Mouse (Mus musculus) C2C12 (cell line): ENCODE measurements around the gene Enpp6. TPM values are rescaled to one million over a fixed set of nuclear protein-coding genes. Genes with fewer than 3 reads are reported as not detected.
"Not testable (repeated sequence)": the region's sequence is repeated elsewhere in the genome, so short reads cannot be mapped to it uniquely, and the experiment has no call there.

Source experiments
- H3K27me3 ChIP-seq: one replicate; pipeline ENCODE4 v1.6.1; 2011; ENCODE audit not compliant: control insufficient read depth, insufficient read depth, insufficient read length
- H3K36me3 ChIP-seq: one replicate; pipeline ENCODE4 v1.6.1; 2011; ENCODE audit not compliant: control insufficient read depth, insufficient read depth
- H3K4me3 ChIP-seq: one replicate; pipeline ENCODE4 v1.5.1; 2011; ENCODE audit warnings: mild to moderate bottlenecking, control low read depth; ENCODE audit not compliant: poor library complexity, insufficient read depth, severe bottlenecking
- H3K79me2 ChIP-seq: one replicate; pipeline ENCODE4 v1.6.1; 2011; ENCODE audit not compliant: control insufficient read depth, insufficient read depth
- H3K79me3 ChIP-seq: one replicate; pipeline ENCODE4 v1.6.1; 2011; ENCODE audit warnings: low read depth, control low read depth
- H3ac ChIP-seq: one replicate; pipeline ENCODE3; 2011; ENCODE audit warnings: low read depth; ENCODE audit not compliant: control insufficient read depth, insufficient read length
- CEBPB ChIP-seq: IDR thresholded peaks from one replicate; pipeline ENCODE4 v1.6.1; 2011; ENCODE audit warnings: low read depth, mild to moderate bottlenecking, control low read depth, moderate library complexity
- CTCF ChIP-seq: IDR thresholded peaks from one replicate; pipeline ENCODE4 v1.5.1; 2011; ENCODE audit not compliant: control insufficient read depth, insufficient read depth, insufficient read length
- FOSL1 ChIP-seq: IDR thresholded peaks from one replicate; pipeline ENCODE4 v1.8.0; 2011; ENCODE audit warnings: mild to moderate bottlenecking, low read length; ENCODE audit not compliant: poor library complexity, insufficient read depth, severe bottlenecking
- MAX ChIP-seq: IDR thresholded peaks from one replicate; pipeline ENCODE4 v1.6.1; 2011; ENCODE audit warnings: mild to moderate bottlenecking, control low read depth
- MYOD1 ChIP-seq: IDR thresholded peaks from one replicate; pipeline ENCODE4 v1.6.1; 2011; ENCODE audit warnings: low read depth; ENCODE audit not compliant: control insufficient read depth, insufficient read length
- MYOG ChIP-seq: IDR thresholded peaks from one replicate; pipeline ENCODE4 v1.6.1; 2011; ENCODE audit not compliant: control insufficient read depth, insufficient read length; ENCODE audit errors: extremely low read depth
- USF1 ChIP-seq: IDR thresholded peaks from one replicate; pipeline ENCODE4 v1.6.1; 2011; ENCODE audit warnings: low read depth, mild to moderate bottlenecking, control low read depth, moderate library complexity
- polyA plus RNA-seq: library from polyadenylated mRNA; unstranded; fragments of >200 nt; fragmentation: generic; extraction: Trizol; gene quantifications from one replicate; pipeline ENCODE4 v1.2.1, GENCODE M21; 2012; ENCODE audit warnings: missing spikeins

The Enpp6 gene
- polyA plus RNA-seq, 1 experiment, result not detected

DNA sequence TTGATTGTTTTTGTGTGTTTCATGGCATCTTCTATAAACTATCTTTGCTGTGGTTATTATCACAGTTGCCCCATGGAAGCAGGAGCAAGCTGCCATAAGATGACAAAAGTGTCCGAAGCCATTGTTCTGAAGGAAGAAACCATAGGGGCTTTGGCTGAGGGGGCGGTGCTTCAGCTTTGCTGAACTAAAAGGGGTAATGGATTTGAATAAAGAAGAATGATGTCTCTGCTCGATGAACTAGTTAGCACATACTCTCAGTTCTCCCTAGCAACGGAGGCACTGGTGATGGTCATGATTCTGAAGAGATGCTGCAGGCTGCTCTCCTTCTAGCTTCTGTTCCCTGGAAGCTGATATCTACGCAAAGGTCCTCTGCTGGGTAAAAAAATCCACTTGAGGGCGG, 41.8 kb downstream of the Enpp6 start:
- Histone ChIP-seq H3ac (no peak overlapping the region), H3K79me2 (no peaks in the 10 kb centered on the region), H3K4me3 (no peak overlapping the region), H3K79me3 (no peaks in the 10 kb centered on the region), H3K27me3 (no peaks in the 10 kb centered on the region), H3K36me3 (no peaks in the 10 kb centered on the region)
- TF ChIP-seq USF1 (no peak), CTCF (no peak), MAX (no peak)

DNA sequence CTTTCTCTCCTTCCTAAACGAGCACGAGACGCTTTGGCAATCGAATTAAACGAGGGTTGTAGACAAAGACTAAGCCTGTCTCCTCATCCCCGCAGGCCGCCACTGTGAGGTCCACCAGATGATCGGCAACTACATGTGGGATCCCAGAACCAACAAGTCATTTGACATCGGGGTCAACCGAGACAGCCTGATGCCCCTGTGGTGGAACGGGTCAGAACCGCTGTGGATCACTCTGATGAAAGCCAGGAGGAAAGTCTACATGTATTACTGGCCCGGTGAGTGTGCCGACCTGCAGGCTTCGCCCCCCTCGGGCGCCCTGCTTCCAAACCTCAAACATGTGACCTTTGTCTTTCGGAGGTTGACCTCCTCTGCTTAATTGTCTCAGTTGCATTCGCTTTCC, 43.6 kb downstream of the Enpp6 start:
- H3K79me2 ChIP-seq, result no peaks in the 10 kb centered on the region
- no peaks in the 10 kb centered on the region for H3K27me3 ChIP-seq
- H3K36me3 ChIP-seq, result no peaks in the 10 kb centered on the region
- H3ac ChIP-seq, result no peak overlapping the region
- H3K79me3 ChIP-seq, result no peaks in the 10 kb centered on the region
- TF ChIP-seq FOSL1, result no peak
- TF ChIP-seq USF1, result no peak
- TF ChIP-seq MYOD1, result no peak
- no peak for TF ChIP-seq MYOG
- no peak for TF ChIP-seq CTCF
- no peak for TF ChIP-seq MAX
- no peak for TF ChIP-seq CEBPB
- no peak overlapping the region for H3K4me3 ChIP-seq

DNA sequence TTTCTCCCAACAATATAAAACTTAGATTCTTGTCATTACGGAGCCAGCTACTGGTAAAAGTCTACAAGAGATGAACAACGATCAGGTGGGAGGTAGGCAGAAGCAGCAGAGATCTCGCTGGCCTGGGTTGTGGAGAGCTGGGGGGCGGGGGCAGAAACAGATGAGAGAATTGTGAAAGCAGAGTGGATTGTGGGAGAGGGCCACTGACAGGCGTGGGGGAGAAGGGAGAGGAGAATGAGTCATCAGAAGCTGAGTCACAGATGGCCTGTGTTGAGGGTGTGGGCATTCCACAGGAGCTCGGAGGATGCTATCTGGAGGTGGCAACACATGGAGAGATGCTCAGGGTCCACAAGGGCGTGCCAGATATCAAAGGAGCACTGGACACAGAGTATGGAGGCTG, 45.4 kb downstream of the Enpp6 start:
- no peaks in the 10 kb centered on the region for H3K36me3 ChIP-seq
- no peak for TF ChIP-seq FOSL1
- no peak for TF ChIP-seq CEBPB
- TF ChIP-seq MYOD1, result no peak
- no peak for TF ChIP-seq CTCF
- no peak for TF ChIP-seq MYOG
- no peak for TF ChIP-seq USF1
- TF ChIP-seq MAX, result no peak
- H3K4me3 ChIP-seq, result no peak overlapping the region
- no peaks in the 10 kb centered on the region for H3K79me3 ChIP-seq
- no peak overlapping the region for H3ac ChIP-seq
- no peaks in the 10 kb centered on the region for H3K27me3 ChIP-seq
- no peaks in the 10 kb centered on the region for H3K79me2 ChIP-seq

DNA sequence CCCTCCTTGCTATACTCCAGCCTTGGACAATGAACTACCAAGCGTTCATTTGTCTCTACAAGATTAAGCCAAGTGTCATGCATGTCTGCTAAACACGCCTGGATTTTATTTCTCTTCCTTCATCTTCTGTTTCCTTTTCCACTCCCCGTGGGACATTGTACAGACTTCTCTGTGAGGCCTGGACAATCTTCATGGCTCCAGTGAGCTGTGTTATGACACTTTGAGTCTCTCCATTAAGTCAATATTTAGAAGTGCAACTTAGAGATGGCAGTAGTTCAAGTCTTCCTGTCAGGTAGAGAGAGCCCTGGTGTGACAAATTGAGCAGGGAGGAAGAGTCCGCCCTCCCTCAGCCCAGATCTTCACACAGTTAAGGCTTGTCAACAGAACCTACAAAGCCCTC, 47.3 kb downstream of the Enpp6 start:
- TF ChIP-seq MYOD1, result no peak
- no peak for TF ChIP-seq FOSL1
- no peak for TF ChIP-seq CTCF
- no peak for TF ChIP-seq USF1
- TF ChIP-seq CEBPB, result no peak
- TF ChIP-seq MAX, result no peak
- TF ChIP-seq MYOG, result no peak
- Histone ChIP-seq H3K79me2 (no peaks in the 10 kb centered on the region), H3K27me3 (no peaks in the 10 kb centered on the region), H3ac (no peak overlapping the region), H3K36me3 (no peaks in the 10 kb centered on the region), H3K4me3 (no peak overlapping the region), H3K79me3 (no peaks in the 10 kb centered on the region)

DNA sequence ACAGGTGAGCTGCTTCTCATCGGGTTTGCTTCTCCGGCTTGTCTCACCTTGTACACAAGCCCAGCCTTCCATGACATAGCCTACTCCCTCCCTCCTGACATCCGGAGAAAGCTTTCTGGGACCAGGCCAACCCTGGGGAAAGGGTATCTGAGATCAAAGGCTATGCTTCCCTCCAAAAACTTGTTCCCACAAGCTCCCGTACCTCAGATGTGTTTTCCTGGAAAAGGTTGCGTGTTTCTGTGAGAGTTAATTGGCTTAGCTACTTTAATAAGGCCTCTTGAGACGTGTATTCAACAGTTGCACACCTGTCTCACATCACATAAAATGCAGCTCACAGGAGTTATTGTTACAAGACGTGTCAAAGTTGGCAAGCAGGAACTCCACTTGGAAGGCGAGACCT, 49.8 kb downstream of the Enpp6 start:
- TF ChIP-seq CEBPB (no peak), MYOD1 (no peak), MYOG (no peak), MAX (no peak), FOSL1 (no peak), CTCF (no peak), USF1 (no peak)

DNA sequence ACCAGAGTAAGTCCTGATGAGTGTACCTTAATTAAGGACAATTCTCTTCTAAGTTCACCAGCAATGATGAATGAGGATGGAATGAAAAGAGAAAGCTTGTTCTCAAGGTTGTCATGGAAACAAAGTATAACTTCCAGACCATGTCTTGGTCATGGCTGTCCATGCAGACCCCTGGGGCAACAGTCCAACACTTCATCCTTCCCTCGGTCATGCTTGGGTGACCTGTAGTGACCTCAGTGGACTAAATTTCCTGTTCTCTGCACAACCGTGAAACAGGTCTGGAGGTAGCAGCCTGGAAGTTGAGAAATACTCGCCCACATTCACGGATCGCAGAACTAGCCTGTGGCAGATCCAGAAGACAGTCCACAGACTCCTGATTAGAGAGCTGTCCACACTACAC, 50.7 kb downstream of the Enpp6 start:
- Histone ChIP-seq H3K36me3 (no peaks in the 10 kb centered on the region), H3ac (no peak overlapping the region), H3K27me3 (no peaks in the 10 kb centered on the region), H3K79me3 (no peaks in the 10 kb centered on the region), H3K79me2 (no peaks in the 10 kb centered on the region), H3K4me3 (no peak overlapping the region)
- TF ChIP-seq MYOG (no peak), USF1 (no peak), CTCF (no peak), FOSL1 (no peak), CEBPB (no peak), MAX (no peak), MYOD1 (no peak)

More for the DNA sequence above, 49.8 kb downstream of the Enpp6 start:
- H3K4me3 ChIP-seq, result no peak overlapping the region
- H3K79me3 ChIP-seq, result no peaks in the 10 kb centered on the region
- no peaks in the 10 kb centered on the region for H3K79me2 ChIP-seq
- no peaks in the 10 kb centered on the region for H3K27me3 ChIP-seq
- no peak overlapping the region for H3ac ChIP-seq
- no peaks in the 10 kb centered on the region for H3K36me3 ChIP-seq

DNA sequence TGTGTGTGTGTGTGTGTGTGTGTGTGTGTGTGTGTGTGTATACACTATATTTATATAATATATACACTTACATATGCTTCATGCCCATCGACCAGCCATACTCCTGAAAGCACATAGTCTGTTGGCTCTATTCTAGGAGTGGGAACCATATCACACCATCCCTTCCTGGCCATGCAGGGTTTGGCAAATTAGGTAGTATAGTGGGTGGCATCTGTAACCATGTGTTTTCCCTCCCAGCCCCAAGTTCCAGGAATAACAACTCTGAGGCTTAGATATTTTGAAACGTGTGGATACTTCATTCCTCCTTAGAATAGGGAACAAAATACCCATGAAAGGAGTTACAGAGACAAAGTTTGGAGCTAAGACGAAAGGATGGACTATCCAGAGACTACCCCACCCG, 53.5 kb downstream of the Enpp6 start:
- H3K79me3 ChIP-seq, H3K4me3 ChIP-seq, H3ac ChIP-seq, H3K79me2 ChIP-seq, H3K27me3 ChIP-seq, H3K36me3 ChIP-seq: not testable (repeated sequence)
